Mouse (Mus musculus) heart, embryonic 13.5 days (tissue): Measurements from ENCODE around the gene Ttc9. TPM values are rescaled to one million over a fixed set of nuclear protein-coding genes. Genes with fewer than 3 reads are reported as not detected.
A peak's percentile ranks its signal among the peaks of the same experiment; 100 is the strongest.

ENCODE experiments used
- ATAC-seq: fragments of 200-750 bp; cut with Nextera tagmentation; 2 replicates; pipeline ENCODE4 v1.8.0; 2017; ENCODE audit warnings: moderate TSS enrichment; ENCODE audit not compliant: insufficient number of reproducible peaks, low FRiP score, low TSS enrichment; ENCODE audit errors: extremely low read depth
- H3K27ac ChIP-seq: fragments of 300-500 bp; sonication (generic); replicated peaks from 2 replicates; pipeline ENCODE4 v1.5.1; 2015; ENCODE audit warnings: moderate library complexity, mild to moderate bottlenecking, inconsistent platforms
- H3K27me3 ChIP-seq: fragments of 300-500 bp; sonication (generic); replicated peaks from 2 replicates; pipeline ENCODE4 v1.6.1; 2015; ENCODE audit warnings: mild to moderate bottlenecking, inconsistent platforms
- H3K36me3 ChIP-seq: fragments of 300-500 bp; sonication (generic); 2 replicates; pipeline ENCODE4 v1.6.1; 2015; ENCODE audit warnings: mild to moderate bottlenecking, inconsistent platforms
- H3K4me1 ChIP-seq: fragments of 300-500 bp; sonication (generic); 2 replicates; pipeline ENCODE4 v1.6.1; 2015; ENCODE audit warnings: inconsistent platforms
- H3K4me2 ChIP-seq: fragments of 300-500 bp; sonication (generic); 2 replicates; pipeline ENCODE4 v1.6.1; 2015; ENCODE audit warnings: inconsistent platforms, mild to moderate bottlenecking, moderate library complexity
- H3K4me3 ChIP-seq: fragments of 300-500 bp; sonication (generic); 2 replicates; pipeline ENCODE4 v1.5.1; 2015; ENCODE audit warnings: moderate library complexity, mild to moderate bottlenecking, inconsistent platforms
- H3K9ac ChIP-seq: fragments of 300-500 bp; sonication (generic); 2 replicates; pipeline ENCODE4 v1.6.1; 2015; ENCODE audit warnings: inconsistent platforms, mild to moderate bottlenecking, moderate library complexity
- H3K9me3 ChIP-seq: fragments of 300-500 bp; sonication (generic); 2 replicates; pipeline ENCODE4 v1.6.1; 2016; ENCODE audit warnings: inconsistent platforms
- WGBS: fragments of 180-500 bp; shearing (Covaris S2); methylation state at CpG from one replicate; pipeline ENCODE4 v1.1.7; 2015; ENCODE audit warnings: mixed read lengths; 5-methylcytosine and 5-hydroxymethylcytosine counted together
- polyA plus RNA-seq: library from polyadenylated mRNA; unstranded; fragments of >200 nt; fragmentation: Nextera tagmentation; extraction: Ambion mirVana; gene quantifications from 2 replicates; pipeline ENCODE4 v1.2.1, GENCODE M21; 2015

Gene Ttc9
- polyA plus RNA-seq, 1 experiment from 2014 or later = 3.9 TPM

DNA sequence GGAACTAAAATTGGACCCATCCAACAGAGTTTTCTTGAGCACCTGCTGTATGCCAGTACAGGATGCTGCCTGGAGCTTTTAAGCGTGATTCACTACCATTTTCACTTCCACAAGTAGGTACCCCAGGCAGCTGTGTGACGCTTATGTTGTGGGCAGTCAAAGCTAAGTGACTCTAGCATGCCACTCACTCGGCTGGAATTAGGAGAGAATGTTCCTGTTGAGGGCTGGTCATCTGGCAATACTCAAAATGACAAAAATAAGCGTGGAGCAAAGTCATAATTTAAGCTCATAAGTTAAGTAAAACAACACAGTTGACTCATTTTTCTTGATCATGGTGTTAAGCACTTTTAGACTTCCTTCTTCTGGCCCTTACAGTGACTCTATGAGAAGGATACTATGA is 31.0 kb downstream of the Ttc9 start:
- WGBS = 71% methylated on average over 4 of the region's 4 CpGs
- ATAC-seq = no peak

DNA sequence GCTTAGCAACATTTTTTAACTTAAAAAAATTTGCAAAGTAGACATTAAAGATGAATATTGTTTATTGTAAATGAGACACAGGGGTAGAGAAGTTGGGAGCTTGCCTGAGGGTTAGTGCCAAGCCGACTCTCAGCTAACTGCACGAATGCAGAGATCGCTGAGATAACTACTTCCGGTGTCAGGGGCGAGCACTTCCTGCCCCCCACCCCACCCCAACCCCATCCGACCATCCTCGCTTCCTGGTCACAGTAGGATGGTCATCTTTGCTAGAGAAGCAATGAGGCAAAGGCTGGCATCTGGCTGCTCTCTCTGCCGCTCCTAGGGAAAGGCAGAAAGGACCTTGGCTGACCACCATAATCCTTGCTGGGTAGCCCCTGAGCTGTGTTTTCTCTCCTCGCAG is 32.1 kb downstream of the Ttc9 start:
- ATAC-seq = no peak
- H3K4me1 ChIP-seq = peaks cover 11% of the 10 kb centered on the region
- 79% methylated on average over 9 of the region's 9 CpGs for WGBS

More for the DNA sequence above, 31.0 kb downstream of the Ttc9 start:
- Histone ChIP-seq H3K4me2 (no peak overlapping the region), H3K4me3 (no peak overlapping the region), H3K27ac (no peak overlapping the region), H3K36me3 (no peaks in the 10 kb centered on the region), H3K9me3 (no peaks in the 10 kb centered on the region), H3K27me3 (no peaks in the 10 kb centered on the region), H3K9ac (no peak overlapping the region), H3K4me1 (peaks cover 11% of the 10 kb centered on the region)

DNA sequence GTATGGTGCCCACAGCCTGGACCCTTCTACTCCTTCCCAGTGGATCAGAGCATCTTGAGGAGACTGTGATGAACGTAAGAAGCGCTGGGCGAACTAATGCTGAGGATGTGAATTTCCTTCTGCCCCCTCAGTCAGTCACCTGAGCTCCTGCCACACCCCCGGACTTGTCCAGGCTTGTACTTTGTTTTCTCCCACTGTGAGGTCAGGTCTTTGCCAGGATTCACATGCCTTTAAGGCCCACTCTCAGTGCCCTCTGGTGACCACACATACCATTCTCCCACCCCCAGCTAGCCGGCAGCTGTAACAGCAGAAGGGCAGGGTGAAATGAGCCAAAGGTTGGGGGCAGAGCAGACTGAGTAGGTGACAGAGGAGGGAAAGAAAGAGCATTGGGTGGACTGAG is 32.9 kb downstream of the Ttc9 start:
- no peak overlapping the region for H3K9ac ChIP-seq
- H3K4me2 ChIP-seq = no peak overlapping the region
- no peaks in the 10 kb centered on the region for H3K36me3 ChIP-seq
- H3K4me3 ChIP-seq = no peak overlapping the region
- no peaks in the 10 kb centered on the region for H3K9me3 ChIP-seq
- no peak for ATAC-seq
- peaks cover 11% of the 10 kb centered on the region for H3K4me1 ChIP-seq
- H3K27ac ChIP-seq = no peak overlapping the region
- H3K27me3 ChIP-seq = no peaks in the 10 kb centered on the region
- 89% methylated on average over 5 of the region's 5 CpGs for WGBS

More for the DNA sequence above, 32.1 kb downstream of the Ttc9 start:
- Histone ChIP-seq H3K4me3 (no peak overlapping the region), H3K4me2 (no peak overlapping the region), H3K9me3 (no peaks in the 10 kb centered on the region), H3K9ac (no peak overlapping the region), H3K27me3 (no peaks in the 10 kb centered on the region), H3K36me3 (no peaks in the 10 kb centered on the region), H3K27ac (no peak overlapping the region)

DNA sequence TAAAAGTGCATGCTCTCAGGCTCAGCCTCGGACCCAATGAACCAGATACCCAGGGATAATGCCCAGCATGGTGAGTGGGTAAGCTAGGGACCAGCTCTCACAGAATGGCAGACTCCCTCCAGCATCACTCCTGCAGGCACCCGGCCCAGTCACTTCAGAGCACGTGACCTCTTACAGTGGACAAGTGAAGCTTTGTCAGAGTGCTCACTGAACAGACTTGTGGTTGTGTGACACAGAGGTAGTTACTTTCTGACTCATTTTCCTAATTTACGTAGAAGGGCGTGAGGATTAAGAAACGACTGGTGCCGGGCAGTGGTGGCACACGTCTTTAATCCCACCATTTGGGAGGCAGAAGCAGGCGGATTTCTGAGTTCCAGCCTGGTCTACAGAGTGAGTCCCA is 37.4 kb downstream of the Ttc9 start:
- 84% methylated on average over 9 of the region's 9 CpGs for WGBS
- Histone ChIP-seq H3K9me3 (no peaks in the 10 kb centered on the region), H3K27ac (no peak overlapping the region), H3K4me3 (no peak overlapping the region), H3K9ac (no peak overlapping the region), H3K36me3 (no peaks in the 10 kb centered on the region), H3K4me1 (no peaks in the 10 kb centered on the region), H3K27me3 (no peaks in the 10 kb centered on the region), H3K4me2 (no peak overlapping the region)
- ATAC-seq = no peak

DNA sequence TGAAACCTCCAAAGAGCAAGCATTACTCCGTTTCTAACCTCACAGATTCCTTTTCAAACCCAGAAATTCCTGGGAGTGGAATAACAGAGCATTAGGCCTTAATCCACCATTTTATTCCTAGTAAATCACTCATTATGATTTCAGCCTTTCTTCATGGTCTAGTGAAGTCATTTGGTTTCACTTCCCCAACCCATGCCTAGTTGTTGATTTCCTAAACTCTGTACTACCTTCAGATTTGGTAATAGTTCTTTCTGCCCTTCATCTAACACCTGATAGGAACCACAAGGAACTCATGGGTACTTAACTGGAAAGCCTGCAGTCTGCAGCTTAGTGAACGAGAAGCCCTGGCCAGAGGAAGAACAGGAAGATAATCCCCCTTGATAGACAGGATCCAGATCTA is 44.5 kb downstream of the Ttc9 start:
- H3K27me3 ChIP-seq = no peaks in the 10 kb centered on the region
- H3K36me3 ChIP-seq = no peaks in the 10 kb centered on the region
- no peak overlapping the region for H3K9ac ChIP-seq
- 40% methylated on average over 2 of the region's 2 CpGs for WGBS
- no peak overlapping the region for H3K27ac ChIP-seq
- ATAC-seq = no peak
- H3K9me3 ChIP-seq = no peaks in the 10 kb centered on the region
- no peaks in the 10 kb centered on the region for H3K4me1 ChIP-seq
- H3K4me3 ChIP-seq = no peak overlapping the region
- H3K4me2 ChIP-seq = no peak overlapping the region

DNA sequence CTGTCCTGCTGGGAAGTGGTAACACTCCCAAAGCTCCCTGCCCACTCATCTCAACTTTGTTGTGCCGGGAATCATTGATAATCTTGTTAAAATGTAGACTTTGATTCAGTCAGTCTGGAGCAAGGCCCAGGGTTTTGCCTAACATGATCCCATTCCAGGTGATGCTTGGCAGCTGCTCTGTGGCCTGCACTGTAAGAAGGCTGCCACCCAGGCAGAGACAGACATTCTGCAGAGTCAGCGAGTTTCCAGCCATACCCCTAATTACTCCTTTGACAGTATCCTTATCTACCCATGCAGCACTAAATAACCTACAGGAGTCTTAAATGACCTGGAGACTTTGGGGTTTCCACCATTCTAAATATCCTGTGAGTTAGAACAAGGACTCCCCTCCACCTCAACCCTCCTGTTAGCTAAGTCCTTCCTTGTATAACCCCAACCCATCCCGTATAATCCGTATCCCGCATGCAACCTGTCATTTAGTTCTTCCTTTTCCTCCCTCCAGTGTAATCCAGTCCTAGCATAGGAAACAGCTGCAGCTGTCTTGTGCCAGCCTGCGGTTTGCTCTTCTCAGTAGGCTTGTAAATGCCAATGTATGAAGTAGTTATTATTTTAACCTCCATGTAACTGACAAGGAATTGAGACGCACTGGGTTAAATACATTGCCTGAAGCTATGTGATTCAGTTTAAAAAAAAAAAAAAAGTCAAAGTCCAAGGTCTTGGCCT is 48.9 kb downstream of the Ttc9 start:
- Histone ChIP-seq H3K4me3 (no peak overlapping the region), H3K9ac (no peak overlapping the region), H3K27me3 (no peaks in the 10 kb centered on the region), H3K27ac (no peak overlapping the region), H3K9me3 (no peaks in the 10 kb centered on the region), H3K36me3 (no peaks in the 10 kb centered on the region), H3K4me1 (no peaks in the 10 kb centered on the region), H3K4me2 (no peak overlapping the region)
- 66% methylated on average over 7 of the region's 7 CpGs for WGBS
- no peak for ATAC-seq

DNA sequence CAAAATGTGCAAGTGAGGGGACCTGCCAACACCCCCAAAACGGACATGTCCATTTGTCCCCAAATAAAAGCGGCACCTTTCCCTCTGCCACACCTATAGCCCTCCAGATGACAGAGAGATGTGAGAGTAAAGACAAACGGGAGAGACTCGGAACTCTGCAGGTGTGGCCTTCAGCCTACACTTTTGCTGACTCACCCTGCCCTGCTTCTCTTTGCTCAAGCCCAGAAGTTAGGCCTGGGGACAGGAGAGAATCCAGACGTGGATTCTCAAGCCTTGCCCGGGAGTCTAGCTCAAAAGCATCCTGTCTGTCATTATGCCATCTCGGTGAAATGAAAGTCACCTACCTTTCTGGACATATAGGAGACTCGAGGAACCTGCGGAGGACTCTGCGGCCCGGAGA is 52.3 kb downstream of the Ttc9 start:
- ATAC-seq = no peak
- Histone ChIP-seq H3K9ac (no peak overlapping the region), H3K36me3 (no peaks in the 10 kb centered on the region), H3K4me2 (no peak overlapping the region), H3K4me1 (no peaks in the 10 kb centered on the region), H3K27ac (no peak overlapping the region), H3K27me3 (peaks cover 11% of the 10 kb centered on the region; the same call in 1 of the 2 replicates), H3K4me3 (no peak overlapping the region), H3K9me3 (no peaks in the 10 kb centered on the region)
- WGBS = 64% methylated on average over 11 of the region's 11 CpGs

DNA sequence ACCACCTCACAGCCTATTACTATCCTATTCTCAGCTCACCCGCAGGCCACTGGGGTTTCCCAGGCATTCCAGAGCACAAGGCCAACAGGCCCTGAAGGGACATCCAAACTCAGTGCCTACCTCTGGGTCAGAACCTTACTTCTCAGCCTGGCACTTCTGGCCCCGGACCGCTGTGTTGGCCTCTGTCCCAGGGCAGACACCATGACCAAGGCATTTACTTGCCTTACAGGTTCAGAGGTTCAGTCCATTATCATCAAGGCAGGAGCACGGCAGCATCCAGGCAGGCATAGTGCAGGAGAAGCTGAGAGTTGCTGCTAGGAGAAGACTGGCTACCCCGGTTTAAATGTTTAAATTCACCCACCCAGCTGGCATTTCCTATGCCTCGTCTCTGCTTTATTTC is 53.0 kb downstream of the Ttc9 start:
- H3K4me3 ChIP-seq = no peak overlapping the region
- no peak overlapping the region for H3K4me2 ChIP-seq
- H3K27ac ChIP-seq = no peak overlapping the region
- H3K27me3 ChIP-seq = peaks cover 11% of the 10 kb centered on the region; the same call in 1 of the 2 replicates
- no peaks in the 10 kb centered on the region for H3K36me3 ChIP-seq
- no peaks in the 10 kb centered on the region for H3K9me3 ChIP-seq
- no peak overlapping the region for H3K9ac ChIP-seq
- 67% methylated on average over 6 of the region's 6 CpGs for WGBS
- ATAC-seq = no peak
- H3K4me1 ChIP-seq = no peaks in the 10 kb centered on the region

DNA sequence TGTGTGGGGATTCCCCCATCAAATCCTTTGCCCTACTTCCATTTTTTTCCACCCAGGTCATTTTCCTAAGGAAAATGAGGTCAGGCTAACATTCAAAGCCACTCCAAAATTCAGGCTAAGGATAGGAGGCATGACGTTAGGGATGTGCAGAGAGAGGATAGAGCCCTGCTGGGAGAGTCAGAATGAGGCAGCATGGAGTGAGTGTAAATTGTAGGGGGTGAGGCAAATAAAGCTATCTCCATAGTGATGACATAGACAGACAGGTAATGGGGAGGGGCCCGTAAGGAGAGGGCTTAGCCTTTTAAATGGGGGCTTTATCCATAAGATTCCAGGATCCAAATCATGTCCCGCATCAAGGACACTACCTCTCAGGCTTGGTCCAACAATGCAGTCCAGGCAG is 54.9 kb downstream of the Ttc9 start:
- H3K4me3 ChIP-seq = no peak overlapping the region
- WGBS = 60% methylated on average over 3 of the region's 3 CpGs
- no peaks in the 10 kb centered on the region for H3K9me3 ChIP-seq
- peaks cover 4% of the 10 kb centered on the region; the same call in 1 of the 2 replicates for H3K4me1 ChIP-seq
- H3K4me2 ChIP-seq = no peak overlapping the region
- ATAC-seq = no peak
- H3K27me3 ChIP-seq = peaks cover 11% of the 10 kb centered on the region; the same call in 1 of the 2 replicates
- H3K9ac ChIP-seq = no peak overlapping the region
- H3K27ac ChIP-seq = no peak overlapping the region
- no peaks in the 10 kb centered on the region for H3K36me3 ChIP-seq

DNA sequence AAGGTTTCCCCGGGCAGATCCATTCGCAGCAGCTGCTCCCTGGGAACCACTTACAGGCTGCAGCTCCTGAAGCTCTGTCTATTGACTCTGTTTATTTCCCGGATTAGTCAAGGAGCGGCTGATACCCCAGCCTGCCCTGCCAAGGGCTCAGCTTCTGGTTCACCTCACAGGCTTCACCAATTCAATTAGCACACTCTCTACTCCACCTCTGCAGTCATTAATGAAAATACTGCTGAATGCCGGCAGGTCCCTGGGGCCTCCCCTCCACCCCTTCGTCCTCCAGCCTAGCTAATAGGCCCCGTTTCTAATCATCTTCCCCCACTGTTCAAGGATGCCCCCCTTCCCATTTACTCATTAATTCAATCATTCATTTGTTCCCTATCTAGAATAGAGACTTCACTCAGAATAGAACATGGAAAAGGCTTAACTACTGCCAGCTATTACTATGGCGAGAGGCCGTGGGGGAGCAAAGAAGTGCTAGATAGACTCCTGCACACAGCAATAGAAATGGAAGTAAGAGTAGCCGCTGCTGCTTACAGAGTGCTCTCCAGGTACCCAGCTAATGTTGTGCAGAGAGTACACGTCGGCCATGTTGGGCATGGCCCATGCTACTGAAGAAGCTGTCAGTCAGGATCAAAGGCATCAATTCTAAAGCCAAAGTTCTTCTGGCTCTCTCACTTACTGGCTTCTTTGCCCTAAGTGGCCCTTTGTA is 55.5 kb downstream of the Ttc9 start:
- no peak for ATAC-seq

DNA sequence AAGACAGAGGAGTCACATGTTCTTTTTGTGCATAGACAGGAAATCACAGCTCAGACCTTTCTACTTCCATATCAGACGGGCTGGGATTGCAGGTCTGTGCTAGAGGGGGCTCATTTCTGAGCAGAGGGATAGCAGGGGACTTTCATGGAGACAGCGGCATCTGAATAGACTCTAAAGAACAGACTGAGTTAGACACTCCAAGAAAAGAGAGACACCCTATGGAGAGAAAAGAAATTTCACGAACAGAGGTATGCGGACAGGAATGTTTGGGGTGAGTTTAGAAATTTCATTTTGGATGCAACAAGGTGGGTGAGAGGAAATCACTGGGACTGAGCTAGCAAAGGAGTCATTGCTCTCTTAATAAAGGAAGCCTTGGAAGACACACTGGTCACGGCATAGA is 56.8 kb downstream of the Ttc9 start:
- H3K9me3 ChIP-seq = no peaks in the 10 kb centered on the region
- H3K4me2 ChIP-seq = no peak overlapping the region
- peaks cover 4% of the 10 kb centered on the region; the same call in 1 of the 2 replicates for H3K4me1 ChIP-seq
- peaks cover 11% of the 10 kb centered on the region; the same call in 1 of the 2 replicates for H3K27me3 ChIP-seq
- no peak overlapping the region for H3K9ac ChIP-seq
- no peak overlapping the region for H3K4me3 ChIP-seq
- H3K27ac ChIP-seq = peak overlapping the region; percentile 70
- no peaks in the 10 kb centered on the region for H3K36me3 ChIP-seq
- no peak for ATAC-seq
- 66% methylated on average over 5 of the region's 5 CpGs for WGBS

More for the DNA sequence above, 55.5 kb downstream of the Ttc9 start:
- Histone ChIP-seq H3K9ac (no peak overlapping the region), H3K27me3 (peaks cover 11% of the 10 kb centered on the region; the same call in 1 of the 2 replicates), H3K36me3 (no peaks in the 10 kb centered on the region), H3K4me3 (no peak overlapping the region), H3K27ac (no peak overlapping the region), H3K4me2 (no peak overlapping the region), H3K4me1 (peaks cover 4% of the 10 kb centered on the region; the same call in 1 of the 2 replicates), H3K9me3 (no peaks in the 10 kb centered on the region)
- WGBS = 43% methylated on average over 12 of the region's 12 CpGs
